Mouse (Mus musculus) intestine, embryonic 16.5 days (tissue): ENCODE measurements around the gene Mcur1. TPM values are rescaled to one million over a fixed set of nuclear protein-coding genes. Genes with fewer than 3 reads are reported as not detected.

Source experiments
- ATAC-seq: fragments of 200-750 bp; cut with Nextera tagmentation; 2 replicates; pipeline ENCODE4 v1.8.0; 2017; ENCODE audit warnings: moderate TSS enrichment, moderate library complexity
- H3K27ac ChIP-seq: fragments of 300-500 bp; sonication (generic); 2 replicates; pipeline ENCODE4 v1.5.1; 2014; ENCODE audit warnings: mild to moderate bottlenecking, low read length
- H3K27me3 ChIP-seq: fragments of 300-500 bp; sonication (generic); replicated peaks from 2 replicates; pipeline ENCODE4 v1.6.1; 2014; ENCODE audit warnings: low read length, control low read depth, mixed read lengths; ENCODE audit not compliant: control insufficient read depth, insufficient read depth
- H3K36me3 ChIP-seq: fragments of 300-500 bp; sonication (generic); 2 replicates; pipeline ENCODE4 v1.6.1; 2014; ENCODE audit warnings: low read length, control low read depth; ENCODE audit not compliant: control insufficient read depth, insufficient read depth
- H3K4me1 ChIP-seq: fragments of 300-500 bp; sonication (generic); 2 replicates; pipeline ENCODE4 v1.6.1; 2014; ENCODE audit warnings: low read length, control low read depth, mixed read lengths; ENCODE audit not compliant: control insufficient read depth, insufficient read depth
- H3K4me2 ChIP-seq: fragments of 300-500 bp; sonication (generic); 2 replicates; pipeline ENCODE4 v1.6.1; 2014; ENCODE audit warnings: low read depth, low read length, control low read depth
- H3K4me3 ChIP-seq: fragments of 300-500 bp; sonication (generic); 2 replicates; pipeline ENCODE4 v1.5.1; 2014; ENCODE audit warnings: mild to moderate bottlenecking, low read length
- H3K9ac ChIP-seq: fragments of 300-500 bp; sonication (generic); 2 replicates; pipeline ENCODE4 v1.6.1; 2014; ENCODE audit warnings: low read depth, low read length
- H3K9me3 ChIP-seq: fragments of 300-500 bp; sonication (generic); 2 replicates; pipeline ENCODE4 v1.6.1; 2016; ENCODE audit warnings: low read length, control low read depth; ENCODE audit not compliant: control insufficient read depth
- WGBS: fragments of 180-500 bp; shearing (Covaris S2); extraction: QIAGEN DNeasy Blood & Tissue Kit; methylation state at CpG from one replicate; pipeline ENCODE4 v1.1.7; 2014; 5-methylcytosine and 5-hydroxymethylcytosine counted together
- polyA plus RNA-seq: library from polyadenylated mRNA; unstranded; fragments of >200 nt; fragmentation: Nextera tagmentation; extraction: Ambion mirVana; gene quantifications from 2 replicates; pipeline ENCODE4 v1.2.1, GENCODE M21; 2015

Gene Mcur1
- polyA plus RNA-seq, 1 experiment from 2014 or later, result 8.6 TPM

- no peak for ATAC-seq
- no peak overlapping the region for H3K4me2 ChIP-seq
- no peaks in the 10 kb centered on the region for H3K27me3 ChIP-seq
- no peak overlapping the region for H3K27ac ChIP-seq
- H3K4me1 ChIP-seq, result no peaks in the 10 kb centered on the region
- no peaks in the 10 kb centered on the region for H3K9me3 ChIP-seq
- H3K4me3 ChIP-seq, result no peak overlapping the region
- no peak overlapping the region for H3K9ac ChIP-seq
- WGBS, result 88% methylated on average over 14 of the region's 14 CpGs
- H3K36me3 ChIP-seq, result no peaks in the 10 kb centered on the region; the same call in 1 of the 2 replicates
These were observed 19.7 kb downstream of the Mcur1 start for GRCm38 (mm10) chr13:43540205-43540815.

GRCm38 (mm10) chr13:43539409-43539808 lies 20.6 kb downstream of the Mcur1 start:
- no peak overlapping the region for H3K27ac ChIP-seq
- ATAC-seq, result 0 out of 2 replicates have a peak, but pooled peaks have one; percentile 42

GRCm38 (mm10) chr13:43537854-43538253 lies 22.1 kb downstream of the Mcur1 start:
- no peak overlapping the region for H3K27ac ChIP-seq
- no peaks in the 10 kb centered on the region for H3K36me3 ChIP-seq
- no peaks in the 10 kb centered on the region for H3K9me3 ChIP-seq
- 57% methylated on average over 6 of the region's 6 CpGs for WGBS
- H3K4me2 ChIP-seq, result no peak overlapping the region
- H3K4me1 ChIP-seq, result no peaks in the 10 kb centered on the region
- H3K4me3 ChIP-seq, result no peak overlapping the region
- no peak overlapping the region for H3K9ac ChIP-seq
- no peak for ATAC-seq
- no peaks in the 10 kb centered on the region for H3K27me3 ChIP-seq

More at GRCm38 (mm10) chr13:43539409-43539808, 20.6 kb downstream of the Mcur1 start:
- H3K9me3 ChIP-seq, result no peaks in the 10 kb centered on the region
- no peak overlapping the region for H3K9ac ChIP-seq
- no peaks in the 10 kb centered on the region; the same call in 1 of the 2 replicates for H3K36me3 ChIP-seq
- H3K4me3 ChIP-seq, result no peak overlapping the region
- H3K4me1 ChIP-seq, result no peaks in the 10 kb centered on the region
- H3K4me2 ChIP-seq, result no peak overlapping the region
- H3K27me3 ChIP-seq, result no peaks in the 10 kb centered on the region
- WGBS, result 85% methylated on average over 3 of the region's 3 CpGs

- H3K9ac ChIP-seq, result no peak overlapping the region
These were observed 26.0 kb downstream of the Mcur1 start for GRCm38 (mm10) chr13:43534015-43534414.

GRCm38 (mm10) chr13:43530832-43531693 lies 28.9 kb downstream of the Mcur1 start:
- Histone ChIP-seq H3K4me2 (no peak overlapping the region; the same call in 1 of the 2 replicates), H3K27me3 (no peaks in the 10 kb centered on the region), H3K4me3 (no peak overlapping the region), H3K9me3 (no peaks in the 10 kb centered on the region), H3K27ac (no peak overlapping the region), H3K36me3 (no peaks in the 10 kb centered on the region), H3K4me1 (peaks cover 7% of the 10 kb centered on the region; the same call in 1 of the 2 replicates), H3K9ac (no peak overlapping the region)
- 27% methylated on average over 13 of the region's 13 CpGs for WGBS
- peak; percentile 71 for ATAC-seq

More at GRCm38 (mm10) chr13:43534015-43534414, 26.0 kb downstream of the Mcur1 start:
- Histone ChIP-seq H3K4me2 (no peak overlapping the region), H3K4me3 (no peak overlapping the region), H3K36me3 (no peaks in the 10 kb centered on the region), H3K4me1 (peaks cover 7% of the 10 kb centered on the region; the same call in 1 of the 2 replicates), H3K27ac (no peak overlapping the region), H3K27me3 (no peaks in the 10 kb centered on the region), H3K9me3 (no peaks in the 10 kb centered on the region)
- no peak for ATAC-seq
- WGBS, result 78% methylated on average over 4 of the region's 4 CpGs

GRCm38 (mm10) chr13:43530129-43530831 lies 29.7 kb downstream of the Mcur1 start:
- WGBS, result 61% methylated on average over 14 of the region's 14 CpGs
- no peak for ATAC-seq
- H3K4me1 ChIP-seq, result peaks cover 11% of the 10 kb centered on the region

GRCm38 (mm10) chr13:43526289-43526688 lies 33.7 kb downstream of the Mcur1 start:
- H3K4me3 ChIP-seq, result no peak overlapping the region
- no peak overlapping the region for H3K9ac ChIP-seq
- WGBS, result 71% methylated on average over 5 of the region's 5 CpGs
- peaks cover 22% of the 10 kb centered on the region for H3K4me1 ChIP-seq
- no peaks in the 10 kb centered on the region for H3K36me3 ChIP-seq
- H3K4me2 ChIP-seq, result no peak overlapping the region
- no peak for ATAC-seq
- no peaks in the 10 kb centered on the region for H3K9me3 ChIP-seq
- no peak overlapping the region for H3K27ac ChIP-seq
- H3K27me3 ChIP-seq, result no peaks in the 10 kb centered on the region

More at GRCm38 (mm10) chr13:43530129-43530831, 29.7 kb downstream of the Mcur1 start:
- Histone ChIP-seq H3K9ac (no peak overlapping the region), H3K9me3 (no peaks in the 10 kb centered on the region), H3K36me3 (no peaks in the 10 kb centered on the region), H3K27me3 (no peaks in the 10 kb centered on the region), H3K4me3 (no peak overlapping the region), H3K27ac (no peak overlapping the region), H3K4me2 (no peak overlapping the region)

- Histone ChIP-seq H3K27ac (peak overlapping the region; percentile 70), H3K27me3 (no peaks in the 10 kb centered on the region), H3K9ac (no peak overlapping the region; the same call in 1 of the 2 replicates), H3K4me3 (no peak overlapping the region), H3K9me3 (no peaks in the 10 kb centered on the region), H3K4me1 (peaks cover 17% of the 10 kb centered on the region), H3K36me3 (no peaks in the 10 kb centered on the region), H3K4me2 (no peak overlapping the region)
- 37% methylated on average over 16 of the region's 16 CpGs for WGBS
- ATAC-seq, result peak; percentile 69
These were observed 34.4 kb downstream of the Mcur1 start for GRCm38 (mm10) chr13:43525363-43526134.
